Mouse (Mus musculus): ENCODE data around the gene Ciita. TPM values are rescaled to one million over a fixed set of nuclear protein-coding genes. Genes with fewer than 3 reads are reported as not detected.

Gene Ciita
- polyA plus RNA-seq (2015; fragmentation: Nextera tagmentation; extraction: Ambion mirVana): 0.53 and 0.71 TPM in 2 replicates

DNA sequence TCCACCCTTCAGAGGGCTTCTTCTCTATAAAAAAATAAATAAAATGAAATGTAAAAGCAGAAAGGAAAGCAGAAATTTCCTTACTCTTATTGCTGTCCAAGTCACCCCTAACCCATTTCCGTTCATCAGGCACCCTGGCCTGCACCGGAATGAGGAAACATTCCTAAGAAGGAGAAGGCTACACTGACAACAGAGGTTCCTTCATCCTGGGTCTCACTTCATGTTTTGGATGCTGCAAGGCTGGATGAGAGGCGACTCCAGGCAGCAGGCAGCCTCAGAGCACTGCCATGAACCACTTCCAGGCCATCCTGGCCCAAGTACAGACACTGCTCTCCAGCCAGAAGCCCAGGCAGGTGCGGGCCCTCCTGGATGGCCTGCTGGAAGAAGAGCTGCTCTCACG lies at the start of gene Ciita:
TSS of gene Ciita (plus strand) at position 203 of the 400 bp plus-strand sequence.
- Histone ChIP-seq H3K9ac (ENCODE audit: low read depth, low read length) (no peak within 1 kb of the TSS), H3K27ac (ENCODE audit: low read length) (no peak within 1 kb of the TSS), H3K4me1 (ENCODE audit: control insufficient read depth, insufficient read depth, low read length) (no peaks in the 10 kb centered on the region), H3K36me3 (ENCODE audit: control insufficient read depth, insufficient read depth, low read length) (no peaks in the 10 kb centered on the region), H3K4me3 (ENCODE audit: low read depth, low read length) (no peak within 1 kb of the TSS), H3K9me3 (replicated peaks; ENCODE audit: control insufficient read depth, low read length, poor library complexity, severe bottlenecking) (no peaks in the 10 kb centered on the region), H3K27me3 (ENCODE audit: control insufficient read depth, insufficient read depth, low read depth, low read length) (no peaks in the 10 kb centered on the region), H3K4me2 (ENCODE audit: low read length) (no peak within 1 kb of the TSS)
- no peak for ATAC-seq
- WGBS: 85% methylated on average over 5 of the region's 5 CpGs

DNA sequence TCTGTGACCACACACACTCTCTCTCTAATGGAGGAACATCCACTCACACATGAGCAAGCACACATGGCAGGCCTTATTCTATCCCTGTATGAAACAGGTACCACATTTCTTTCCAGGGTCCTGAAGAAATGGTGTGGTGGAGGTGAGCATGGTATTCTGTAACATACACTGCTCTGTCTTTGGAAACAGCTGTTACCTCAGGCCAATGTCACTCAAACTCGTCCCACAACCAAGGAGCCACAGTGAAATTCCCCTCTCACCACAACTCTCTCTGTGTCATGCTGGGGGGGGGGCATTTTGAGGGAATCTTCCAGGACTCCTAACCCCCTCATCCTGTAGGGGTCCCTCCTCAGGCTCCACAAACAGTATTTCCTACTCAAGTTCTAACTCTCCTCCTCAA lies 47.9 kb upstream of the Ciita start:
- no peaks in the 10 kb centered on the region for H3K4me1 ChIP-seq (ENCODE audit: control insufficient read depth, insufficient read depth, low read length)
- 88% methylated on average over 1 of the region's 1 CpGs for WGBS
- no peak overlapping the region for H3K9ac ChIP-seq (ENCODE audit: low read depth, low read length)
- H3K27me3 ChIP-seq (ENCODE audit: control insufficient read depth, insufficient read depth, low read depth, low read length): no peaks in the 10 kb centered on the region
- H3K4me2 ChIP-seq (ENCODE audit: low read length): no peak overlapping the region
- ATAC-seq: no peak
- peaks cover under 1% of the 10 kb centered on the region; the same call in 1 of the 2 replicates for H3K36me3 ChIP-seq (ENCODE audit: control insufficient read depth, insufficient read depth, low read length)
- H3K27ac ChIP-seq (ENCODE audit: low read length): no peak overlapping the region
- H3K4me3 ChIP-seq (ENCODE audit: low read depth, low read length): no peak overlapping the region
- H3K9me3 ChIP-seq (replicated peaks; ENCODE audit: control insufficient read depth, low read length, poor library complexity, severe bottlenecking): no peaks in the 10 kb centered on the region

DNA sequence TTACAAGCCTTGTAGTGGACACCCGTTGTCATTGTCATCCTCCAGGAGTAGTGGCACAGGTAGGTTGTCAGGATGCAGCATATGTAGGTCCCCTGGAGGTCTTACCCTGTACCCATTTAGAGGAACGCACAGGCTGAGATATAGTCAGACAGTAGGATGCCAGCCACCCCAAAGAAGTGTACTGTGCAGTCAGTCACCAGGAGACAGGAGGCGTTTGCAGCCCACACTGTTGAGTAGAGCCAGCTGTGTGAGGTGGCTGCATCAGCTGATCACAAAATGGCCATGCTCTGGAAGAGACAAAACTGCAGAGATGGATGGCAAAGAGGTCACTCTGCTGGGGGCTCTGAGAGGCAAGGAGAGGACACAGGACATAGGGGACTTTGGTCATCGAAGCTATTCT lies 47.5 kb upstream of the Ciita start:
- Histone ChIP-seq H3K36me3 (ENCODE audit: control insufficient read depth, insufficient read depth, low read length) (no peaks in the 10 kb centered on the region; the same call in 1 of the 2 replicates), H3K9me3 (replicated peaks; ENCODE audit: control insufficient read depth, low read length, poor library complexity, severe bottlenecking) (no peaks in the 10 kb centered on the region), H3K4me3 (ENCODE audit: low read depth, low read length) (no peak overlapping the region), H3K4me1 (ENCODE audit: control insufficient read depth, insufficient read depth, low read length) (no peaks in the 10 kb centered on the region), H3K9ac (ENCODE audit: low read depth, low read length) (no peak overlapping the region), H3K27ac (ENCODE audit: low read length) (no peak overlapping the region), H3K4me2 (ENCODE audit: low read length) (no peak overlapping the region), H3K27me3 (ENCODE audit: control insufficient read depth, insufficient read depth, low read depth, low read length) (no peaks in the 10 kb centered on the region)
- no peak for ATAC-seq
- WGBS: 92% methylated on average over 4 of the region's 4 CpGs

DNA sequence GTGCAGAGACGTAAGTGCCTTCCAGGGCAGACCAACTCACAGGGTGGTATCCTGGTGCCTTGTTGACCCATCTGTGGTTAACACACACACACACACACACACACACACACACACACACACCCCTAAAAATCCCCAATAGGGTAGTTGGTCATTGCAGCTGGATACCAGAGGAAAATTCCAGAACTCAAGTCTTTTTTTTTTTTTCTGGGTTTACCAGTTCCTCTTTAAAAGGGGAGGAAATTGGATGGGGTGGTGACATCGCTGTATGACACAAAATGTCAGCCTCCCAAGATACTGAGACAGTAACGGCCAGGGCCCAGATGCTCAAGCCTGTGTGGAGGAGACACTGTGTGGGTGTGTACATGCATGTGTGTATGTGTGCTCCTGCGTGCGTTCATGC lies 46.5 kb upstream of the Ciita start:
- WGBS: 95% methylated on average over 5 of the region's 5 CpGs
- no peak for ATAC-seq

DNA sequence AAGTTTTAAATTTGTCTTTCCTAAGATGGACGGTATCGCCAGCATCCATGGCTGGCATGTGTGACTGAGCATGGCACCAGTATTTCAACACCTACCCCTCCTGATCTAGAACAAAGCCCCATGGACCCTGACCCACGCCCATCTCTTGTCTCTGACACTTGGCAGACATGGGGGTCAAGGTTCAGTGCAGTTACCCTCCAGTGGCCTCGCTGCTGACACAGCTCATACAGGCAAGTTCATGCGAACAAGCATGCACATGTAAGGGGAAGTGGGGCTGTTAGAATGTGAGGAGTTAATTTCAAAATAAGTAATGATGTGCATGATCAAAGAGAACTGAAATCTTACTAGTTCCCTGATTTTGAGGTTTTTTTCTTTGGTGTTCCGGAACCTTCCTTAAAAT lies 43.7 kb upstream of the Ciita start:
- no peak overlapping the region for H3K4me3 ChIP-seq (ENCODE audit: low read depth, low read length)
- no peaks in the 10 kb centered on the region for H3K4me1 ChIP-seq (ENCODE audit: control insufficient read depth, insufficient read depth, low read length)
- 88% methylated on average over 6 of the region's 6 CpGs for WGBS
- H3K27ac ChIP-seq (ENCODE audit: low read length): no peak overlapping the region
- H3K4me2 ChIP-seq (ENCODE audit: low read length): no peak overlapping the region
- ATAC-seq: no peak
- no peaks in the 10 kb centered on the region for H3K27me3 ChIP-seq (ENCODE audit: control insufficient read depth, insufficient read depth, low read depth, low read length)
- no peaks in the 10 kb centered on the region for H3K9me3 ChIP-seq (replicated peaks; ENCODE audit: control insufficient read depth, low read length, poor library complexity, severe bottlenecking)
- H3K36me3 ChIP-seq (ENCODE audit: control insufficient read depth, insufficient read depth, low read length): peaks cover 4% of the 10 kb centered on the region; the same call in 1 of the 2 replicates
- no peak overlapping the region for H3K9ac ChIP-seq (ENCODE audit: low read depth, low read length)

More for the DNA sequence above, 46.5 kb upstream of the Ciita start:
- peaks cover under 1% of the 10 kb centered on the region for H3K36me3 ChIP-seq (ENCODE audit: control insufficient read depth, insufficient read depth, low read length)
- no peak overlapping the region for H3K27ac ChIP-seq (ENCODE audit: low read length)
- H3K27me3 ChIP-seq (ENCODE audit: control insufficient read depth, insufficient read depth, low read depth, low read length): no peaks in the 10 kb centered on the region
- H3K4me3 ChIP-seq (ENCODE audit: low read depth, low read length): no peak overlapping the region
- no peak overlapping the region for H3K4me2 ChIP-seq (ENCODE audit: low read length)
- no peaks in the 10 kb centered on the region for H3K9me3 ChIP-seq (replicated peaks; ENCODE audit: control insufficient read depth, low read length, poor library complexity, severe bottlenecking)
- H3K4me1 ChIP-seq (ENCODE audit: control insufficient read depth, insufficient read depth, low read length): no peaks in the 10 kb centered on the region
- H3K9ac ChIP-seq (ENCODE audit: low read depth, low read length): no peak overlapping the region

DNA sequence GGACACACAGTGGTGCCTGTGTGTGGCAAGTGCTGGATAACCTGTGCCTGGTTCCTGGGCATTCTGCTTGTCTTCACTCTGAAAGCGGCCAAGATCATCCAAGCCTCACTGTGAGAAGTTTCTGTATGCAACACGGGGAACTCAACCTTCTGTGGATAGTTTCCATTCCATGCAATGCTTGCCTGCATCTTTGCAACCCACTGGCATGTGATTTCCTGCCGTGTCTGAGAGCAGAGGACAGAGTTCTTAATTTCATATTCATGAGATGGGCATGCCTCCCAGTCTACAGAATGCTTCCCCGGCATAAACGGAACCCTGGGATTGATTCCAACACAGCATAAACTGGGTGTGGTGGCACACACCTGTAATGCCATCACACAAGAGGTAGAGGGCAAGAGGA lies 41.8 kb upstream of the Ciita start:
- H3K9me3 ChIP-seq (replicated peaks; ENCODE audit: control insufficient read depth, low read length, poor library complexity, severe bottlenecking): no peaks in the 10 kb centered on the region
- no peak overlapping the region for H3K27ac ChIP-seq (ENCODE audit: low read length)
- peaks cover 4% of the 10 kb centered on the region; the same call in 1 of the 2 replicates for H3K36me3 ChIP-seq (ENCODE audit: control insufficient read depth, insufficient read depth, low read length)
- 86% methylated on average over 5 of the region's 5 CpGs for WGBS
- H3K9ac ChIP-seq (ENCODE audit: low read depth, low read length): no peak overlapping the region
- ATAC-seq: no peak
- no peak overlapping the region for H3K4me2 ChIP-seq (ENCODE audit: low read length)
- H3K4me1 ChIP-seq (ENCODE audit: control insufficient read depth, insufficient read depth, low read length): peaks cover 7% of the 10 kb centered on the region
- no peak overlapping the region for H3K4me3 ChIP-seq (ENCODE audit: low read depth, low read length)
- no peaks in the 10 kb centered on the region for H3K27me3 ChIP-seq (ENCODE audit: control insufficient read depth, insufficient read depth, low read depth, low read length)

DNA sequence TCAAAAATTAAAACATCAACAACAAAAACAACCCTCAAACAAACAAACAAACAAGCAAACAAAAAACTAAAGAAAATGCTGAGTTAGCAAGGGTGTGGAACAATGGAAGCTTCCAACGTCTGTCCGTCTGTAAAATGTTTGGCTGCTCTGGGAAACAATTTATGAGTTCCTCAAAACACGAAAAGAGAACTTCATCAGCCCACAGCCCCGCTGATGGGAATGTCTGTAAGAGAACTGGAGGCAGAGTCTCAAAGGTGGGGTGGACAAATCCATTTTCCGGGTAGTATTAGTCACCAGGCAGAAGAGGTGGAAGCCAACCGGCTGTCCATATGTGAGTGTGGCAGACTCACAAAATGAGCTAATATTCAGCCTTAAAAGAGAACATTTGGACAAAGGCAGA lies 38.5 kb upstream of the Ciita start:
- H3K4me1 ChIP-seq (ENCODE audit: control insufficient read depth, insufficient read depth, low read length): peaks cover 33% of the 10 kb centered on the region
- H3K36me3 ChIP-seq (ENCODE audit: control insufficient read depth, insufficient read depth, low read length): peaks cover 4% of the 10 kb centered on the region; the same call in 1 of the 2 replicates
- no peak overlapping the region for H3K4me3 ChIP-seq (ENCODE audit: low read depth, low read length)
- no peak overlapping the region for H3K9ac ChIP-seq (ENCODE audit: low read depth, low read length)
- no peaks in the 10 kb centered on the region for H3K27me3 ChIP-seq (ENCODE audit: control insufficient read depth, insufficient read depth, low read depth, low read length)
- no peak overlapping the region for H3K27ac ChIP-seq (ENCODE audit: low read length)
- no peak for ATAC-seq
- WGBS: 89% methylated on average over 6 of the region's 6 CpGs
- no peaks in the 10 kb centered on the region for H3K9me3 ChIP-seq (replicated peaks; ENCODE audit: control insufficient read depth, low read length, poor library complexity, severe bottlenecking)
- H3K4me2 ChIP-seq (ENCODE audit: low read length): no peak overlapping the region

DNA sequence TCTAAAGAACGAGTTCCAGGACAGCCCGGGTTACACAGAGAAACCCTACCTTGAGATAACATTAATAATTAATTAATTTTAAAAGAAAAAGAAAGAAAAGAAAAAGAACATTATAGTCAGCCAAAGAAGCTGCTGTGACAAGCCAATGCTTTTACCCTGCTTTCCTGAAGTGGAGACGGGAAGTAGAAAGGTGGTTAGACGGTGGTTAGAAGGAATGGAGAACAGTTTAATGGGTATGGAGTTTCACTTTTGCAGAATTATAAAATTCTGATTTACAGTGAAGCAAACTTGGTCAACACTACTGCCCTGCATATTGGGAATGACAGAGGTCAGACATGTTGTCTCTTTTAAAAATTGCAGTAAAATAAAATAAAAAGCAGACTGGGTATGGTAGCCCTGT lies 38.1 kb upstream of the Ciita start:
- Histone ChIP-seq H3K36me3 (ENCODE audit: control insufficient read depth, insufficient read depth, low read length) (peaks cover 4% of the 10 kb centered on the region; the same call in 1 of the 2 replicates), H3K4me3 (ENCODE audit: low read depth, low read length) (no peak overlapping the region), H3K9ac (ENCODE audit: low read depth, low read length) (no peak overlapping the region), H3K27me3 (ENCODE audit: control insufficient read depth, insufficient read depth, low read depth, low read length) (no peaks in the 10 kb centered on the region), H3K4me2 (ENCODE audit: low read length) (no peak overlapping the region), H3K9me3 (replicated peaks; ENCODE audit: control insufficient read depth, low read length, poor library complexity, severe bottlenecking) (no peaks in the 10 kb centered on the region), H3K27ac (ENCODE audit: low read length) (no peak overlapping the region), H3K4me1 (ENCODE audit: control insufficient read depth, insufficient read depth, low read length) (peaks cover 33% of the 10 kb centered on the region)
- WGBS: 92% methylated on average over 4 of the region's 4 CpGs
- ATAC-seq: no peak

DNA sequence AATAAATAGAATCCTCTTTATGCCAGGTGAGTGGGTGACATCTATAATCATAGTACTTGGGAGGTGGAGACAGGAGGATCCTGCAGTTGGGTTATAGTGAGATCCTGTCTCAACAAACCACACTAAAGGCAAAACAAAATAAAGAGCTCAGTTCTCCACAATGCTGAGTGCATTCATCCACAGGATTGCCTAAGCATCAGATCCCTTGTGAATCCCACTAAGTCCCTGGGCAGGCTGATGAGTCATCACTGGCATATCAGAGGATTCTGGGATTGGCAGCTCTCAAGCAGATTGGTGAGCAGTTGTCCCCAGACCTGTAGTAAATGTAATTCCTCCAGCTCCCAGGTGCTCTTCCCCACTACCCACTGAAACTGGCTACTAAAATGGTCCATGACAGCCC lies 36.1 kb upstream of the Ciita start:
- Histone ChIP-seq H3K36me3 (ENCODE audit: control insufficient read depth, insufficient read depth, low read length) (peaks cover under 1% of the 10 kb centered on the region; the same call in 1 of the 2 replicates), H3K9me3 (replicated peaks; ENCODE audit: control insufficient read depth, low read length, poor library complexity, severe bottlenecking) (no peaks in the 10 kb centered on the region), H3K4me1 (ENCODE audit: control insufficient read depth, insufficient read depth, low read length) (peaks cover 39% of the 10 kb centered on the region), H3K9ac (ENCODE audit: low read depth, low read length) (no peak overlapping the region), H3K4me2 (ENCODE audit: low read length) (no peak overlapping the region), H3K27me3 (ENCODE audit: control insufficient read depth, insufficient read depth, low read depth, low read length) (no peaks in the 10 kb centered on the region), H3K4me3 (ENCODE audit: low read depth, low read length) (no peak overlapping the region), H3K27ac (ENCODE audit: low read length) (no peak overlapping the region)
- ATAC-seq: no peak
